Mouse (Mus musculus): Measurements from ENCODE around the gene Nlgn2. TPM values are rescaled to one million over a fixed set of nuclear protein-coding genes. Genes with fewer than 3 reads are reported as not detected.
A peak's percentile ranks its signal among the peaks of the same experiment; 100 is the strongest.
"Not testable (repeated sequence)": the region's sequence is repeated elsewhere in the genome, so short reads cannot be mapped to it uniquely, and the experiment has no call there.

Nlgn2 gene
- polyA plus RNA-seq, 1 experiment from 2014 or later, result 3.5 TPM

- H3K36me3 ChIP-seq, result no peaks in the 10 kb centered on the region
- DNase-seq (ENCODE audit: low spot score), result no peak
- peak within 1 kb of the TSS; percentile 33 for H3K4me3 ChIP-seq
- peaks cover 55% of the 10 kb centered on the region for H3K4me1 ChIP-seq
- no peaks in the 10 kb centered on the region for H3K9me3 ChIP-seq (replicated peaks)
- H3K27me3 ChIP-seq (ENCODE audit: low read depth, poor library complexity, severe bottlenecking), result no peaks in the 10 kb centered on the region
- WGBS, result 93% methylated on average over 11 of the region's 11 CpGs
- H3K27ac ChIP-seq, result peak within 1 kb of the TSS; percentile 15; the same call in 1 of the 2 replicates
Observed at GRCm38 (mm10) chr11:69877878-69878277, 40.3 kb upstream of the Nlgn2 start, which contains the start of gene Tmem95. TSS of gene Tmem95 (minus strand) at chr11:69878018.

- Histone ChIP-seq H3K4me3 (peak overlapping the region; percentile 33), H3K9me3 (replicated peaks) (no peaks in the 10 kb centered on the region), H3K27ac (peak overlapping the region; percentile 15; the same call in 1 of the 2 replicates), H3K36me3 (no peaks in the 10 kb centered on the region), H3K4me1 (peaks cover 50% of the 10 kb centered on the region), H3K27me3 (ENCODE audit: low read depth, poor library complexity, severe bottlenecking) (no peaks in the 10 kb centered on the region)
- WGBS, result 5% methylated on average over 12 of the region's 12 CpGs
- DNase-seq (ENCODE audit: low spot score), result peak; percentile 89
Observed at GRCm38 (mm10) chr11:69876867-69877266, 39.3 kb upstream of the Nlgn2 start.

GRCm38 (mm10) chr11:69876186-69876585 lies 38.6 kb upstream of the Nlgn2 start:
- H3K9me3 ChIP-seq (replicated peaks), result no peaks in the 10 kb centered on the region
- H3K27ac ChIP-seq, result no peak overlapping the region
- DNase-seq (ENCODE audit: low spot score), result no peak
- no peaks in the 10 kb centered on the region for H3K36me3 ChIP-seq
- peaks cover 43% of the 10 kb centered on the region for H3K4me1 ChIP-seq
- 73% methylated on average over 7 of the region's 7 CpGs for WGBS
- H3K27me3 ChIP-seq (ENCODE audit: low read depth, poor library complexity, severe bottlenecking), result no peaks in the 10 kb centered on the region
- no peak overlapping the region for H3K4me3 ChIP-seq

GRCm38 (mm10) chr11:69872451-69872850 lies 34.9 kb upstream of the Nlgn2 start:
- H3K4me3 ChIP-seq, result no peak overlapping the region

DNA sequence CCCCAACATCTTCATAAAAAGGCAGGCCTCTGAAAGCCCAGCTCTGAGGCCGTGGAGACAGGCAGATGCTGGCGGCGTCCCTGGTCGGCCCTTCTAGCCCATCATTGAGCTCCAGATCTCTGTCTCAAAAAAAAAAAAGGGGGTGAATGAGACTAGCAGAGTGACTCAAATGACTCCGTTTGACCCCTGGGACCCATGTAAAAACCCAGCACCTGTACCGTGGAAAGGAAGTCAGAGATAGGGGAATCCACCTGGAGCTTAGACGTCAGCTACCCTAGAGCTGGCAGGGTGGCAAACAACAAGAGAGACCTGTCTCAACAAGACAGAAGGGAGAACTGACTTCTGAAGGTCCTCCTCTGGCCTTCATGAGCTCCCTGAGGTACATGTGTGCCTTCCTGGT lies 34.2 kb upstream of the Nlgn2 start:
- Histone ChIP-seq H3K9me3 (replicated peaks) (no peaks in the 10 kb centered on the region), H3K36me3 (no peaks in the 10 kb centered on the region), H3K27me3 (ENCODE audit: low read depth, poor library complexity, severe bottlenecking) (no peaks in the 10 kb centered on the region), H3K27ac (no peak overlapping the region), H3K4me1 (peaks cover 16% of the 10 kb centered on the region; the same call in 1 of the 2 replicates), H3K4me3 (no peak overlapping the region)
- 89% methylated on average over 7 of the region's 7 CpGs for WGBS
- DNase-seq (ENCODE audit: low spot score), result no peak

More at GRCm38 (mm10) chr11:69872451-69872850, 34.9 kb upstream of the Nlgn2 start:
- H3K4me1 ChIP-seq, result peaks cover 19% of the 10 kb centered on the region; the same call in 1 of the 2 replicates
- H3K27ac ChIP-seq, result no peak overlapping the region
- H3K27me3 ChIP-seq (ENCODE audit: low read depth, poor library complexity, severe bottlenecking), result no peaks in the 10 kb centered on the region
- no peaks in the 10 kb centered on the region for H3K9me3 ChIP-seq (replicated peaks)
- DNase-seq (ENCODE audit: low spot score), result no peak
- H3K36me3 ChIP-seq, result no peaks in the 10 kb centered on the region
- WGBS, result 69% methylated on average over 4 of the region's 4 CpGs

GRCm38 (mm10) chr11:69870289-69871069 lies 32.9 kb upstream of the Nlgn2 start:
- Histone ChIP-seq H3K27ac (no peak overlapping the region), H3K9me3 (replicated peaks) (no peaks in the 10 kb centered on the region), H3K27me3 (ENCODE audit: low read depth, poor library complexity, severe bottlenecking) (no peaks in the 10 kb centered on the region), H3K4me1 (peaks cover 5% of the 10 kb centered on the region; the same call in 1 of the 2 replicates), H3K4me3 (no peak overlapping the region), H3K36me3 (no peaks in the 10 kb centered on the region)
- no peak for DNase-seq (ENCODE audit: low spot score)
- WGBS, result 83% methylated on average over 2 of the region's 2 CpGs

DNA sequence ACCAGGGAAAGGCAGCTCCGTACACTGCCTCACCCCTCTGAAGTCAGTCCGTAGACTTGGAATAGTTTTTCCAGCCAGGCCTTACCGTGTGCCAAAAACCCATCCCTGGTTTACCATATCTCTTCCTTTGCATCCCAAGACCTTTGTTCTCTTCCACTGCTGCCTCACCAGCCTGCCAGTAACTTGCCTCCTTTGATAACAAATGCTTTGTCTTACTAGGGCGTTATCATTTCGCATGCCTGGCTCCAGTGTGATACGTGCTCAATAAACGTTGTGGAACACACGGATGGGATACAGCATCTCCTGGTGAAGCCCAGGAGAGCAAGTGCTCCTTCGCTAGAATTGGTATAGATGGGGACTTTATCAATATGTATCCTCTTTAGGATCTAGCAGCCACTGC lies 29.8 kb upstream of the Nlgn2 start:
- Histone ChIP-seq H3K27ac (no peak overlapping the region), H3K27me3 (ENCODE audit: low read depth, poor library complexity, severe bottlenecking) (no peaks in the 10 kb centered on the region), H3K4me1 (peaks cover 5% of the 10 kb centered on the region; the same call in 1 of the 2 replicates), H3K36me3 (no peaks in the 10 kb centered on the region), H3K4me3 (no peak overlapping the region), H3K9me3 (replicated peaks) (no peaks in the 10 kb centered on the region)
- WGBS, result 72% methylated on average over 9 of the region's 9 CpGs
- DNase-seq (ENCODE audit: low spot score), result no peak

DNA sequence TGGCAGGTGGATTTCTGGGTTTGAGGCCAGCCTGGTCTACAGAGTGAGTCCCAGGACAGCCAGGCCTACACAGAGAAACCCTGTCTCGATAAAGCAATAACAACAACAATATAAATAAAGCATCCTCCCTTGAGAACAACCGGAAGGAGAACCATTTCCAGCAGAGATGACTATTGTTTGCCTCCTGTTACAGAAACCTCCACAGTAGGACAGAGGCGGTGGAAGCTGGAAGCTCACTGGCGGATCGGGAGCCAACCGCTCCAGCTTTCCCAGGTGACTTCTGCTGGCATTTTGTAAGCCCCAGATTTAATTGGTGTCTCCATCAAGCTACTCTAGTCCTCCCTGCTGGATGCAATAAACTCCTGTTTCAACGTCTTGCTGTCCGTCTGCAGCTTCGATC lies 28.0 kb upstream of the Nlgn2 start:
- Histone ChIP-seq H3K27me3 (ENCODE audit: low read depth, poor library complexity, severe bottlenecking) (no peaks in the 10 kb centered on the region), H3K27ac (no peak overlapping the region), H3K9me3 (replicated peaks) (no peaks in the 10 kb centered on the region), H3K36me3 (no peaks in the 10 kb centered on the region), H3K4me1 (peaks cover 5% of the 10 kb centered on the region; the same call in 1 of the 2 replicates), H3K4me3 (no peak overlapping the region)
- WGBS, result 88% methylated on average over 9 of the region's 9 CpGs
- DNase-seq (ENCODE audit: low spot score), result no peak

DNA sequence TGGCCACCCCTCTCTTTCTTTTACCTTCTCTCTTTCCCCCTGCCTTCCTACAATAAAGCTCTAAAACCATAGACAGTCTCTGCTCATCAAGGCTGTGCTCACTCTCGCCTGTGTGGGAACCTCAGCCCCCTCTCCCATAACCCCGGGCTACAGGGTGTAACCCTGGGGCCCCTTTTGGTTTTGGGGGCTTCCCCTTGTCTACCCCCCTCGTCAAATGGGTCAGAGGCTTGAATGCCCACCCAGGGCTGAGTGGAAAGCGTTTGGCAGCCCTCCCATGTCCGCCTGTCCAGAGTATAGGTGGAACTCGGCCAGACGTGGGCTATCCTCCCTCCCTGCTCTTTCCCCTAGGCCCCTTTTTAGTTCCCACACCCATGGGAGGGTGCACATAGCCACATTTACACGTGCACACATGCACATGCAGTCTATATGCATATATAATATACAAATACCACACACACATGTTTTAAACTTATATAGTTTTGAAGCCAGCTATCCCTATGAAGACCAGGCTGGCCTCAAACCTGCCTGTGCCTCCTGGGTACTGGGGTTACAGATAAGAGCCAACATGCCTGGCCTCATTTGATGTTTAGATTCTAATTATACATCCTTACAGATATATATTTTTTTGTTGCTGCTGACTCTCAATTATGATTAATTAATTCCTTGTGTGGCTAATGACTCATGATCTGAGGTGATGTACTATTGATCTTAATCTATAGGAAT lies 26.7 kb upstream of the Nlgn2 start:
- H3K36me3 ChIP-seq, result no peaks in the 10 kb centered on the region
- H3K27me3 ChIP-seq (ENCODE audit: low read depth, poor library complexity, severe bottlenecking), result peaks cover 11% of the 10 kb centered on the region
- H3K4me1 ChIP-seq, result no peaks in the 10 kb centered on the region
- no peak overlapping the region for H3K4me3 ChIP-seq
- no peak overlapping the region for H3K27ac ChIP-seq
- no peak for DNase-seq (ENCODE audit: low spot score)
- no peaks in the 10 kb centered on the region for H3K9me3 ChIP-seq (replicated peaks)
- WGBS, result 63% methylated on average over 8 of the region's 8 CpGs

DNA sequence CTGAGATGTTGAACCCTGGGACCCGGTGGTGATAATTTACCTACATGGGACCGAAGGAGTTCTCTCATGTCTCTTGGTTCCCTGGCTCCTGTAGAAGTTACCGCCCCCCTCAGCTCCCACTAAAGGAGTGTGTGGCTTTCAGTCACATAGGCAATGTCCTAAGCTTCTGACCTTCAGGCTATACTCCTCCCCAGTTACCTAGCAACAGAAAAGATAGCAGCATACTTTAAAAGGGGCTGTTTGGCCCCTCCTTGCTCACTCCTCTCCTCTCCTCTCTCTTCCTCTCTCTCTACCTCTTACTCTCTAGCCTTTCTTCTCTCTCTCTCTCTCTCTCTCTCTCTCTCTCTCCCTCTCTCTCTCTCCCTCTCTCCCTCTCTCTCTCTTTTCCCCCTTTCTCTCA lies 26.1 kb upstream of the Nlgn2 start:
- H3K36me3 ChIP-seq; H3K27ac ChIP-seq; H3K4me3 ChIP-seq; H3K4me1 ChIP-seq; H3K9me3 ChIP-seq (replicated peaks); DNase-seq (ENCODE audit: low spot score): not testable (repeated sequence)
- 82% methylated on average over 3 of the region's 3 CpGs for WGBS
- H3K27me3 ChIP-seq (ENCODE audit: low read depth, poor library complexity, severe bottlenecking), result peaks cover 16% of the 10 kb centered on the region

DNA sequence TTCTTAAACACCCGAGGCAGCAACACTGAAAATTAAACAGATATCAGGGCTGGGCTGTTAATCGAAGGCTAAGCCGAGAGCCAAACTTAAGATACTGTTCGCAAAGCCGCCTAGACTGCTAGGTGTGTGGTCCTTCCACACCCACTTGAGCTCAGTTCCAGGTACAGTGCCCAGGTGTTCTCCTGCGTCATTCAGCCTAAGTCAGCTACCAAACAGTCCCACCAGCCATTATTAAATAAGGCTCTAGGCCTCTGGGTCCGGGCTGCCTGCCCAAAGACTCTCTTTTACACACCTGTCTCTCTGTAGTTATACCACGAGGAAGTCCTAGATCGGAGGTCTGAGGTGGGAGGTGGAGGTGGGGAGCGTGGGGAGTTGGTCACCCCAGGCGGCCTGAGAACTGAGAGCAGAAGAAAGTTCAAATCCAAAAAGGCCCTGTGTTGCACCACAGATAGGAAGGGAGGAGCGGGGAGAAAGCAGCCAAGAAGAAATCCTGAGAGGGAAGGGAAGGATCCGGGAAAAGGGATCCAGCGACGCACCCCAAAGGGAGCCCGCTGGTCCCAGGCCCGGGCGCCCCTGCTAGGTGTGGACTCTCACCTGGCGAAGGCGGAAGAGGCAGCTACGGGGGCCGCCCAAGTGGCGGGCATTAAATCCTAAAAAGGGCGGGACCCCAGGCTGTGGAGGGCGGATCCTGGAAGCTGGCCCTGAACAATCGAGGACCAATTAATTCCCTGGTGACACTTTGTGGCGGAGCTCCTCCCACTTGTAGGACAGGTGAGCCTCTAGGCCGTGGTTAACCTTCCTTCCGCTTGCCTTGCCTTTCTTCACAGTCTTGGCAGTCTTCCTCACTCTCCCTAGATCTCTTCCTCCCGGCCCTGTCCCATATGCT lies 20.8 kb upstream of the Nlgn2 start, which contains the start of gene Tnk1:
Gene Tnk1, minus strand, starts transcription at position 618 of the 886 bp plus-strand sequence.
- Histone ChIP-seq H3K9me3 (replicated peaks) (no peaks in the 10 kb centered on the region), H3K4me3 (peak within 1 kb of the TSS; percentile 20; the same call in 1 of the 2 replicates), H3K27ac (no peak within 1 kb of the TSS), H3K36me3 (no peaks in the 10 kb centered on the region), H3K4me1 (peaks cover 27% of the 10 kb centered on the region), H3K27me3 (ENCODE audit: low read depth, poor library complexity, severe bottlenecking) (peaks cover 50% of the 10 kb centered on the region)
- no peak for DNase-seq (ENCODE audit: low spot score)
- 19% methylated on average over 30 of the region's 30 CpGs for WGBS

DNA sequence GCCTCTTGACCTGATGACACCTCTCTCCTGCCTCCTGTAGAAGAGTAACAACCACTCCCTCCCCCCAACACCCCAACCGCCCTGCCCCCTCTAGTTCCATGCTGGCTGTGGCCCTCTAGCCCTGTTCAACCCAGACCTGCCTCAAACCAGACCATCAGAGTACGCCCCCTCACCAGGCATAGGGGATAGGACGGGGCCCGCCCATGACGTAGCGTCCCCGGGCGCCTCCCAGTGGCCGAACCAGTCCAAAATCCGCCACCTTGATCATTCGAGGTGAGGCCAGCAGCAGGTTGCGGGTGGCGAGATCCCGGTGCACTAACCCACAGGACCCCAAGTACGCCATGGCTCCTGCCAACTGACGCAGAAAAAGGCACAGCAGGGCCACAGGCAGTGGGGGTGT lies 17.8 kb upstream of the Nlgn2 start:
- Histone ChIP-seq H3K4me3 (peak overlapping the region; percentile 2), H3K4me1 (peaks cover 42% of the 10 kb centered on the region), H3K9me3 (replicated peaks) (no peaks in the 10 kb centered on the region), H3K36me3 (peaks cover 29% of the 10 kb centered on the region), H3K27ac (peak overlapping the region; percentile 53; the same call in 1 of the 2 replicates), H3K27me3 (ENCODE audit: low read depth, poor library complexity, severe bottlenecking) (peaks cover 50% of the 10 kb centered on the region)
- WGBS, result 24% methylated on average over 16 of the region's 16 CpGs
- peak; percentile 78 for DNase-seq (ENCODE audit: low spot score)

All from limb, embryonic 10.5 days (tissue).